Mouse (Mus musculus) hindbrain, embryonic 12.5 days (tissue): ENCODE results near the gene Fgf2. TPM values are rescaled to one million over a fixed set of nuclear protein-coding genes. Genes with fewer than 3 reads are reported as not detected.

Experiments
- ATAC-seq: fragments of 200-750 bp; cut with Nextera tagmentation; 2 replicates; pipeline ENCODE4 v1.8.0; 2017; ENCODE audit warnings: moderate TSS enrichment; ENCODE audit not compliant: low FRiP score
- H3K27ac ChIP-seq: fragments of 300-500 bp; sonication (generic); 2 replicates; pipeline ENCODE4 v1.5.1; 2016; ENCODE audit warnings: mild to moderate bottlenecking
- H3K27me3 ChIP-seq: fragments of 300-500 bp; sonication (generic); 2 replicates; pipeline ENCODE4 v1.6.1; 2016; ENCODE audit warnings: mild to moderate bottlenecking
- H3K36me3 ChIP-seq: fragments of 300-500 bp; sonication (generic); 2 replicates; pipeline ENCODE4 v1.6.1; 2016; ENCODE audit warnings: mild to moderate bottlenecking
- H3K4me1 ChIP-seq: fragments of 300-500 bp; sonication (generic); 2 replicates; pipeline ENCODE4 v1.6.1; 2016
- H3K4me2 ChIP-seq: fragments of 300-500 bp; sonication (generic); replicated peaks from 2 replicates; pipeline ENCODE4 v1.6.1; 2016; ENCODE audit warnings: mild to moderate bottlenecking
- H3K4me3 ChIP-seq: fragments of 300-500 bp; sonication (generic); 2 replicates; pipeline ENCODE4 v1.5.1; 2016; ENCODE audit warnings: mild to moderate bottlenecking
- H3K9ac ChIP-seq: fragments of 300-500 bp; sonication (generic); 2 replicates; pipeline ENCODE4 v1.6.1; 2016; ENCODE audit warnings: mild to moderate bottlenecking, moderate library complexity
- H3K9me3 ChIP-seq: fragments of 300-500 bp; sonication (generic); replicated peaks from 2 replicates; pipeline ENCODE4 v1.6.1; 2016; ENCODE audit warnings: mild to moderate bottlenecking
- WGBS: fragments of 180-500 bp; shearing (Covaris S2); methylation state at CpG from one replicate; pipeline ENCODE4 v1.1.7; 2016; 5-methylcytosine and 5-hydroxymethylcytosine counted together
- polyA plus RNA-seq: library from polyadenylated mRNA; unstranded; fragments of >200 nt; fragmentation: Nextera tagmentation; extraction: Ambion mirVana; gene quantifications from 2 replicates; pipeline ENCODE4 v1.2.1, GENCODE M21; 2016

Fgf2 gene
- polyA plus RNA-seq, 1 experiment from 2014 or later = 1.0 TPM

DNA sequence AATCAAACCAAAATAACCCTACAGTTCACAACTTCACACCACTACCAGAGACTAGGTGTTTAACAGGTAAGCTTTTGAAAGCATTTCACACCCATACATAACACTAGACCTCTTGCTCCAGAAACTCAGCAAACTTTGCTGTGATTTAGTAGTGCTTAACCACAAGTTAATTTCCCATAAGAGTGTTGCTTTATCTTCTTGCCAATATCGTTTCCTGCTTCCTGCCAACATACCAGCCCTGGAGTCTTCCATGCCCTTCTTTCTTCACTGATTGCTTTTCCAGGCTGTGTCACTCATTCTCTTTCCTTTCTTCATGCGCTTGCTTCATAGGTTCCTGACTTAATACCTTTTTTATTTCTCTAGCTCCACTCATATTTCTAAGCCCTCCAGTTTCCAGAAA is 19.7 kb upstream of the Fgf2 start:
- no peaks in the 10 kb centered on the region for H3K9me3 ChIP-seq
- no peak overlapping the region for H3K27ac ChIP-seq
- H3K9ac ChIP-seq = no peak overlapping the region
- no peaks in the 10 kb centered on the region for H3K4me1 ChIP-seq
- ATAC-seq = no peak
- no peak overlapping the region for H3K4me3 ChIP-seq
- H3K4me2 ChIP-seq = no peak overlapping the region
- H3K27me3 ChIP-seq = no peaks in the 10 kb centered on the region
- H3K36me3 ChIP-seq = no peaks in the 10 kb centered on the region
- 81% methylated on average over 2 of the region's 2 CpGs for WGBS

DNA sequence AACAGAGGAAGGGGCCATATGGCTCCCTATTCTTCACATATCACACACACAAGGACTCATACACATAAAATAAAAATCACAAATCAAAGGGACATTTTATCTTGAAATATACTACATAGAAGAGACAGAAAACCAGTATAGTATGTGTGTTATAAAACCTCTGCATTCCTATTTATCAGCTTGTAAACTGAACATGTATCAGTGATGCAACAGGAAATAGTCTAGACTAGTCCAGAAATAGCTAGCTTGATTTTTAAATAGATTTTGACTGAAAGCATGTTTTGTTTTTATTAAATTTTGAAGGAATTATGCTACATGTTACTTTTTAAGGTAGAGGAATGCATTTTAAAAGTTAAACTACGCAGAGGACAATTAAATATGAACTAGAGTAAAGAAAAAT is 18.2 kb upstream of the Fgf2 start:
- H3K4me3 ChIP-seq = no peak overlapping the region
- no peak overlapping the region for H3K9ac ChIP-seq
- H3K4me2 ChIP-seq = no peak overlapping the region
- H3K4me1 ChIP-seq = no peaks in the 10 kb centered on the region
- no peak overlapping the region for H3K27ac ChIP-seq
- WGBS = 89% methylated on average over 1 of the region's 1 CpGs
- H3K9me3 ChIP-seq = no peaks in the 10 kb centered on the region
- ATAC-seq = no peak
- H3K36me3 ChIP-seq = no peaks in the 10 kb centered on the region
- H3K27me3 ChIP-seq = no peaks in the 10 kb centered on the region

DNA sequence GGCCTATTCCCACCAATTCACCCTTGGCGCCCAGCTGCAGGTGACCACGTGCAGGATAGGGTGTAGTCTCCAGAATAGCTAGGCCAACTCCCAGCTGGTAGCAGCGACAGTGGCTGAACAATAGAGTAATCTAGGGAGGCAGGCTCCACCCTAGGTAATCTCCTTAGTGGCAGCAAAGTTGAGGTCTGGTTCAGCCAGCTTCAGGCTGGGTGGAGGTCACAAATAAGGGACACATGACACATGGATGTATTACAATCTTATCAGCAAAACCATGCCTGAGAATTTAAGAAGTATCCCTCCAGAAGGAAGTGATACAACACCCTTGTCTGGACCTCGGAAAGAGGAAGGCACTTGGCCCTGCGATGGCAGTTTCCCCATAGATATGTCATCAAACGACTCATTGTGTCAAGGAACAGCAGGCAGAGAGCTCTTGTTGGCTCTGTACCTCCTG is 16.1 kb upstream of the Fgf2 start:
- no peak for ATAC-seq
- no peaks in the 10 kb centered on the region for H3K36me3 ChIP-seq
- 73% methylated on average over 6 of the region's 6 CpGs for WGBS

DNA sequence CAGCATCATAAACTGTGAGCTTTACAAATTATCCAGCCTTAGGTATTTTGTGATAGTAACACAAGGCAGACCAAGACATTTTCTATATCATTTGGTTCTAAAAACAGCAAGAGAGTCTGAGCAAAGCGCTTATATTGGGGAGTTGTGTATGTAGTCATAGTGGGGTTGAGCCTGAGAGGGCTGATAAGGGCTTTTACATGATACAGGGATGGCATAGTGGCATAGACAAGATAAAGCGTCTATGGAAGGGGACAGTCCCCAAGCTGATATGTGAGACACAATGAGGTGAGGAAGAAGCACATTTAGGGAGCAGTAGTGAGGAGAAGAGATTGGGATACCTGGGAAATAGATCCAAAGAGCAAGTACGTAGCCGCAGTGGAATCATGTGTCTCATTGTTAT is 14.1 kb upstream of the Fgf2 start:
- Histone ChIP-seq H3K4me2 (no peak overlapping the region), H3K9me3 (no peaks in the 10 kb centered on the region), H3K27me3 (no peaks in the 10 kb centered on the region), H3K4me1 (no peaks in the 10 kb centered on the region), H3K27ac (no peak overlapping the region), H3K4me3 (no peak overlapping the region), H3K9ac (no peak overlapping the region), H3K36me3 (no peaks in the 10 kb centered on the region)
- WGBS = 95% methylated on average over 4 of the region's 4 CpGs
- ATAC-seq = no peak

More for the DNA sequence above, 16.1 kb upstream of the Fgf2 start:
- Histone ChIP-seq H3K4me3 (no peak overlapping the region), H3K4me1 (no peaks in the 10 kb centered on the region), H3K27ac (no peak overlapping the region), H3K4me2 (no peak overlapping the region), H3K9me3 (no peaks in the 10 kb centered on the region), H3K27me3 (no peaks in the 10 kb centered on the region), H3K9ac (no peak overlapping the region)

DNA sequence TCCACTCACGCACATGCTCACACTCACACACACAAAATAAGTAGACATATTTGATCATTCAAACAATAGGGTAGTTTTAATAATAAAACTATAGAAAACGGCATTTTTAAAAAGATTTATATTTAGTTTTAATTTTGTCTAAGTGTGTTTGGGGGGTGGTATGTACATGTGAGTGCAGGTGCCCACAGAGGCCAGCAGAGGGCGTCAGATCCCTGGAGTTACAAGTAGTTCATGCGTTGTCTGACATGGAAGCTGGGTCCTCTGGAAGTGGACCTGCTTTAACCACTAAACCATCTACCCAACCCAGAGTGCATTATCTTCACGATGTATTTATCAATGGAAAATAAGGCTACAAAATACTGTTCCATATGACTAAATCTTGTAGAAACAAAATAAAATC is 7.0 kb upstream of the Fgf2 start:
- Histone ChIP-seq H3K9ac (no peak overlapping the region), H3K4me2 (no peak overlapping the region), H3K9me3 (no peaks in the 10 kb centered on the region), H3K36me3 (no peaks in the 10 kb centered on the region), H3K4me3 (no peak overlapping the region), H3K27me3 (0 out of 2 replicates have a peak, but pooled peaks cover 4% of the 10 kb centered on the region), H3K4me1 (no peaks in the 10 kb centered on the region), H3K27ac (no peak overlapping the region)
- ATAC-seq = no peak
- 61% methylated on average over 5 of the region's 5 CpGs for WGBS

DNA sequence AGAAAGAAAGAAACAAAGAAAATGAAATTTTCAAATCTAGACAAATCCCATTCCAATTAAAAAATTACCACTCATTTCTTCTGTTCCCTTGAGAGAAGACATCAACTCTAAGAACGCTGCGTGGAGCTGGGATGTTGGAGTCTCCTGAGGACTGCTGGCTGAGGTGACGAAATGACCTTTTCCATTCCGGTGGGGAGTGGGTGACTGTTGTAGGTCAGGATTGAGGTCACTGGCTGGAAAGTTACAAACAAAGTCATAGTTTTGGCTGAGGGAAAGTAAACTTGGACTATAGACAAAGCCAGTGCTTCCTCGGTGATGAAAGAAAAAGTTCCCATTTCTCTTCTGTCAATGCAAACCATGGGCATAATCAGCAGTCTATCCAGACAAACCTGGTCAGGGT is 5.3 kb upstream of the Fgf2 start:
- ATAC-seq = no peak
- Histone ChIP-seq H3K27ac (no peak overlapping the region), H3K4me1 (0 out of 2 replicates have a peak, but pooled peaks cover under 1% of the 10 kb centered on the region), H3K9me3 (no peaks in the 10 kb centered on the region), H3K27me3 (peaks cover 15% of the 10 kb centered on the region), H3K36me3 (no peaks in the 10 kb centered on the region), H3K4me2 (no peak overlapping the region), H3K9ac (no peak overlapping the region), H3K4me3 (no peak overlapping the region)
- WGBS = 75% methylated on average over 5 of the region's 5 CpGs

DNA sequence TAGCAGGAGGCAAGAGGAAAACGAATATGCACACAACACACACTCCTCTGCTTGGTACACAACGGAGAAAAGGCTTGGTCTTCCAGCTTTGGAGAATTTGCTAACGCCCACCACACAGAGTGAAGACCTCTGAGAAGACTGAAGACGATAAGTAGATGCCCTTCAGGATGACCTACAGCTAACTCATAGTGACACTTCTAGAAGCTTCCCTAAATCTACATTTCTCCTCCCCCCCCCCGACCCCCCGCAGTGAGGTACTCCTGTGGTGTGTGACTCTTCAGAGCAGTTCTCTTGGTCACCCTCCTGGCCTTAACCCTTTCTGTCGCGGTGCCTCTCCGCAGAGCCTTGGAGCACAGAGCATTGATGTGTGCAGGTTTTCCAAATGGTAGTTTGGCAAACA is 475 bp upstream of the Fgf2 start:
- Histone ChIP-seq H3K4me1 (peaks cover 12% of the 10 kb centered on the region), H3K27ac (no peak overlapping the region), H3K36me3 (no peaks in the 10 kb centered on the region), H3K9me3 (no peaks in the 10 kb centered on the region), H3K9ac (no peak overlapping the region), H3K27me3 (peaks cover 33% of the 10 kb centered on the region), H3K4me2 (peak overlapping the region; percentile 100), H3K4me3 (no peak overlapping the region)
- WGBS = 32% methylated on average over 9 of the region's 9 CpGs
- no peak for ATAC-seq

DNA sequence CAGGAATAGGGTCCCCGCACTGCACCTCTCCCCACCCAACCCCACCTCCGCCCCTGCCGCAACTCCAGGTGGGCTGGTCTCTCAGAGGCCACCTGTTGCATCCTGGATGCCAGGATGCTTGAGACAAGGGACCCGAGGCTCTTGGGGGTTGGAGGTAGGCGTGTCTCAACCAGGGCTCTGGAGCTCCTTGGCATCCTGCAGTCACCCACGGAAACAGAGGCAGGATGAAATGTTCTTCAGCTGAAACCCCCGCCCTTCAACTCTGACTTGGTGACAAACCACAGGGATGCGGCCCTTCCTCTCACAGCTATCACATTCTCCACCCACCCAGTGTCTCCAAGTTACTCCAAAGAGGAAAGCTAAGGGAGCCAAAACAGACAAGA is 1.0 kb downstream of the Fgf2 start:
- Histone ChIP-seq H3K9ac (peak overlapping the region; percentile 76), H3K4me2 (peak overlapping the region; percentile 100), H3K4me1 (peaks cover 12% of the 10 kb centered on the region), H3K27me3 (peaks cover 33% of the 10 kb centered on the region), H3K27ac (no peak overlapping the region), H3K36me3 (no peaks in the 10 kb centered on the region), H3K4me3 (peak overlapping the region; percentile 70), H3K9me3 (no peaks in the 10 kb centered on the region)
- 15% methylated on average over 8 of the region's 8 CpGs for WGBS
- ATAC-seq = no peak; the same call in 1 of the 2 replicates

DNA sequence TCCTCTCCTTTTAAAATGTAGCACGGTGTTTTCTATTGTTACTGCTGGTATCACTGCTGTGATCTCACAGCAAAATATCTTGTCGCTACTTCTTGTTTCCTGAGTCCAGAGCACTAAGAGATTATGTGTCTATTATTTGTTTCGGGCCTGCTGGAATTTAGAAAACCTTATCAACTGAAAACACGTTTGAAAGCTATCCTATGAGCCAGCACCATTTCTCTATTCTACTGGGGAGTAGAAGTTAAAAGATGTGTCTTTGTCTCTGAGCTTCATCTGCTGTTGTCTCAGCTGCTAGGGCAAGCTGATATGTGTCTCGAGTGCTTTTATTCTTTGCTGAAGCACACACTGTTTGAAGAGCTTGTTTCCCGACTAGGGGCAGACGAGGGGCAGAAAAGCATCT is 2.2 kb downstream of the Fgf2 start:
- 66% methylated on average over 7 of the region's 7 CpGs for WGBS
- no peak for ATAC-seq
- no peak overlapping the region for H3K27ac ChIP-seq
- H3K27me3 ChIP-seq = peaks cover 30% of the 10 kb centered on the region
- H3K9me3 ChIP-seq = no peaks in the 10 kb centered on the region
- peaks cover 12% of the 10 kb centered on the region for H3K4me1 ChIP-seq
- H3K9ac ChIP-seq = no peak overlapping the region
- no peak overlapping the region for H3K4me2 ChIP-seq
- H3K36me3 ChIP-seq = no peaks in the 10 kb centered on the region
- no peak overlapping the region for H3K4me3 ChIP-seq

DNA sequence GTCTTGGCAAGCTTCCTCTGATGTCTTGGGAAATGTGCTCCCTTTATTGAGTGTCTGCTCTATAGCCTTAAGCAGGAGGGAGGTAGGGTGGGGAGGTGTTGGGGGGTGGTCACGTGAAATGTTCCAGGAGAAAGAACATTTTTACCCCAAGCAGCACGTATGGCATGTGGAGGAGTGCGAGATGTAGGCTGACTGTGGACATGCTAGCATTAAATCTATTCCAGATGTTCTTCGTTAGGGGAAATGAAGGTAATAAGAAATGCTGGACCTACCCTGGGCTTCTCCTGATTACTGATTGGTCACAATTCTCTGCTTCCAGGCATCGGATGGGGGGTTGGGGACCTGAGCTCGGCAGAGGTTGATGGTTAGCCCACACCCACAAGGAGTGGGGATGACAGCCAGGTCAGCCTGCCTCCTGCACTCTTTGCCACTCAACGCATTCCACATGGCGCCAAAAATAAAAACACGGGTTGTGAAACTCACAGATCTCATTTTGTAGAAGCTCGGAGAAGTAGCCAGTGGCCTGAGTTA is 5.9 kb downstream of the Fgf2 start:
- Histone ChIP-seq H3K36me3 (no peaks in the 10 kb centered on the region), H3K9ac (no peak overlapping the region), H3K4me2 (no peak overlapping the region), H3K9me3 (no peaks in the 10 kb centered on the region), H3K27ac (no peak overlapping the region), H3K27me3 (peaks cover 8% of the 10 kb centered on the region), H3K4me1 (peaks cover 2% of the 10 kb centered on the region), H3K4me3 (no peak overlapping the region)
- WGBS = 84% methylated on average over 10 of the region's 10 CpGs
- ATAC-seq = no peak

DNA sequence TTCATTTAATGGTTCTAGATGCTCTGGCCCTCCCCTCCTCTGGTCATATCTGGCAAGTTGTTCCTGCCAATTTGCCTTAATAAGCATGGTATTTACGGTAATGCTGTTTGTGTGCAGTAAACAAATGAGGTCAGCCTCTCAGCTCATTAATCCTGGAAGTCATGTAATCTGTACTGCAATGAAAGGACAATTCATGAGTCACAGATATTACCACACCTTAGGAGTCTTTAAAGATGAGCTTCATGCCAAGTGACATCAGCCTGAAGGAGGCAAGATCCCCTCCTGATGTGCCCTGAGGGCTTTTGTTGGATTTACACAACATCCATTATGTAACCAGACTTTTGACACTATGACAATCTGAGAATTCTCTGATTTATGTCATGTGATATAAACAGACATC is 6.6 kb downstream of the Fgf2 start:
- Histone ChIP-seq H3K4me1 (no peaks in the 10 kb centered on the region), H3K27ac (no peak overlapping the region)
- no peak for ATAC-seq

DNA sequence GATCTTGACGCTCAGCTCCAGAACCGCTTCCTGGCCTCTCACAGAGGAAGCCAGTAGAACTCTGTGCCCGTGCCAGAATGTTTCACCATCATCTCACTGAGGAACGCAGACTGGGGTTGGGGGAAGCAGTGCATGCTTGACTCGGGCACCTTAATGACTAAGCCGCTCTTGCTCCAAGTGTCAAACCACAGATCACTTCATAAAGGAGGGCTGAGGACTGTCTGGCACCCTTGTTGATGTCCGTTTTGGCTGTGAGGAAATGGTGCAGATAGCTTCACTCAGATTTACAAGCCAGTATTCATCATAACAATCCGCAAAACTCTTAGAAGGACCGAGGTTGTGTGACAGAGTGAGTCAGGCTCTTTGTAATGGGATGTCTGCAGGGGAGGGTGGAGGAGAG is 12.6 kb downstream of the Fgf2 start:
- ATAC-seq = no peak
- H3K4me3 ChIP-seq = no peak overlapping the region
- H3K4me1 ChIP-seq = no peaks in the 10 kb centered on the region
- WGBS = 84% methylated on average over 9 of the region's 9 CpGs
- no peak overlapping the region for H3K27ac ChIP-seq
- no peaks in the 10 kb centered on the region for H3K9me3 ChIP-seq
- H3K9ac ChIP-seq = no peak overlapping the region
- no peak overlapping the region for H3K4me2 ChIP-seq
- H3K36me3 ChIP-seq = no peaks in the 10 kb centered on the region
- H3K27me3 ChIP-seq = no peaks in the 10 kb centered on the region

More for the DNA sequence above, 6.6 kb downstream of the Fgf2 start:
- Histone ChIP-seq H3K27me3 (peaks cover under 1% of the 10 kb centered on the region), H3K4me3 (no peak overlapping the region), H3K9me3 (no peaks in the 10 kb centered on the region), H3K4me2 (no peak overlapping the region), H3K9ac (no peak overlapping the region), H3K36me3 (no peaks in the 10 kb centered on the region)
- 86% methylated on average over 1 of the region's 1 CpGs for WGBS

DNA sequence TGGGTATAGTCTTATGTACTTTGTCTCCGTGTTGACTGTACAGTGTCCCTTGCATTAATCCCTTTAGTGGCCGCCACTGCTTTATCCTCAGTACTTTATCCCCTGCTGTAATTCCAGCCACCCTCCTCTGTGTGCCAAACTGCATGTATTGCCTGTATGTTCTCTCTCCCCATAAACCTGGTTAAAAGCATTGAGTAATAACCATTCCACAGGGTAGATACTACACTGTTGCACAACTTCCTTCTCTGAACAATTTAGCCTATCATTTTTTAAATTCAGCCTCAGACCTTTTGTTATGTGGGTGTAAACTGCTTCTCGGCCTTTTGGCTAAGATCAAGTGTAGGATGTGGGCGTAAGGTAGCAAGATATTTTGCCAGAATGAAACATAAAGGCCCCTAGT is 17.0 kb downstream of the Fgf2 start:
- no peaks in the 10 kb centered on the region for H3K4me1 ChIP-seq
- H3K27ac ChIP-seq = no peak overlapping the region
- H3K4me2 ChIP-seq = no peak overlapping the region
- no peaks in the 10 kb centered on the region for H3K27me3 ChIP-seq
- no peak overlapping the region for H3K4me3 ChIP-seq
- ATAC-seq = no peak
- no peaks in the 10 kb centered on the region for H3K36me3 ChIP-seq
- no peaks in the 10 kb centered on the region for H3K9me3 ChIP-seq
- H3K9ac ChIP-seq = no peak overlapping the region
- 90% methylated on average over 4 of the region's 4 CpGs for WGBS
